Mouse (Mus musculus) erythroblast, adult 5-6 weeks (primary cell): ENCODE data around the gene Sipa1l2. TPM values are rescaled to one million over a fixed set of nuclear protein-coding genes. Genes with fewer than 3 reads are reported as not detected.

ENCODE experiments used
- ATAC-seq: replicated peaks from 2 replicates; pipeline ENCODE4 v1.8.0; 2016; ENCODE audit warnings: moderate number of reproducible peaks, mild to moderate bottlenecking, moderate TSS enrichment, inconsistent platforms; ENCODE audit not compliant: poor library complexity, low FRiP score, severe bottlenecking
- total RNA-seq, 2 experiments: library from RNA; stranded (forward) in 1 of 2; stranded (reverse) in 1 of 2; fragments of 150-400 nt in 1 of 2; fragments of 200-764, 138-1000 nt in 1 of 2; gene quantifications; 2 replicates each; pipeline versions ENCODE4 v1.2.3 to v1.2.4; 2015 to 2017; ENCODE audit warnings: low replicate concordance in 2 of 2

The Sipa1l2 gene
- total RNA-seq (2015; ENCODE audit: low replicate concordance) (0.38 and 1.9 TPM in 2 replicates), total RNA-seq (2017; ENCODE audit: low replicate concordance) (1.2 and 2.6 TPM in 2 replicates)

GRCm38 (mm10) chr8:125569533-125570365 is at the start of gene Sipa1l2:
Gene Sipa1l2 (minus strand): TSS chr8:125569808.
- peak; percentile 92 for ATAC-seq

- no peak for ATAC-seq
These were observed 49.1 kb upstream of the Sipa1l2 start for GRCm38 (mm10) chr8:125618543-125619335.

- ATAC-seq = no peak
These were observed 47.3 kb upstream of the Sipa1l2 start for GRCm38 (mm10) chr8:125616935-125617334.

GRCm38 (mm10) chr8:125616039-125616438 is 46.4 kb upstream of the Sipa1l2 start:
- ATAC-seq = no peak

GRCm38 (mm10) chr8:125613552-125613951 is 43.9 kb upstream of the Sipa1l2 start:
- ATAC-seq = no peak

GRCm38 (mm10) chr8:125611799-125612560 is 42.4 kb upstream of the Sipa1l2 start:
- no peak for ATAC-seq

- ATAC-seq = no peak
These were observed 41.6 kb upstream of the Sipa1l2 start for GRCm38 (mm10) chr8:125611024-125611798.

- no peak for ATAC-seq
These were observed 40.1 kb upstream of the Sipa1l2 start for GRCm38 (mm10) chr8:125609737-125610136.

- ATAC-seq = no peak
These were observed 38.2 kb upstream of the Sipa1l2 start for GRCm38 (mm10) chr8:125607714-125608223.

GRCm38 (mm10) chr8:125606937-125607336 is 37.3 kb upstream of the Sipa1l2 start:
- ATAC-seq = no peak

GRCm38 (mm10) chr8:125604817-125605512 is 35.4 kb upstream of the Sipa1l2 start:
- ATAC-seq = no peak

GRCm38 (mm10) chr8:125604213-125604816 is 34.7 kb upstream of the Sipa1l2 start:
- no peak for ATAC-seq

GRCm38 (mm10) chr8:125603312-125603840 is 33.8 kb upstream of the Sipa1l2 start:
- no peak for ATAC-seq

GRCm38 (mm10) chr8:125600033-125600686 is 30.6 kb upstream of the Sipa1l2 start:
- ATAC-seq = no peak

GRCm38 (mm10) chr8:125595571-125596508 is 26.2 kb upstream of the Sipa1l2 start:
- no peak for ATAC-seq

- ATAC-seq = no peak
These were observed 20.8 kb upstream of the Sipa1l2 start for GRCm38 (mm10) chr8:125590363-125590762.
